Mouse (Mus musculus) left cerebral cortex, adult 2 months (tissue): ENCODE measurements around the gene Gm7257. TPM values are rescaled to one million over a fixed set of nuclear protein-coding genes. Genes with fewer than 3 reads are reported as not detected.

ENCODE experiments used
- DNase-seq, 2 experiments: peaks; one replicate each; pipeline ENCODE4 v3.0.0; 2021 to 2022; ENCODE audit warnings: low spot score in 2 of 2, mixed read lengths in 1 of 2; ENCODE audit errors: extremely low spot score in 1 of 2
- H3K27ac ChIP-seq: fragments of 200-600 bp; 2 replicates; pipeline ENCODE4 v1.8.1; 2022
- H3K4me3 ChIP-seq: fragments of 200-600 bp; 2 replicates; pipeline ENCODE4 v1.8.1; 2022
- CTCF ChIP-seq: fragments of 200-600 bp; IDR thresholded peaks from 2 replicates; pipeline ENCODE4 v1.8.1; 2022; ENCODE audit warnings: antibody characterized with exemption, mild to moderate bottlenecking, moderate library complexity
- intact Hi-C: fragments of 180-260 bp; cut with DNase I; formaldehyde crosslinking; loops from one replicate; pipeline ENCODE4 v1.15.1; 2025
- long read RNA-seq, 2 experiments: library from polyadenylated mRNA; stranded (forward); transcript quantifications; one replicate each; pipeline ENCODE4 v2.0.0; 2021; ENCODE audit warnings: borderline mapping rate in 2 of 2
- total RNA-seq, 2 experiments: library from RNA; stranded (reverse); gene quantifications; 2 replicates each; pipeline ENCODE4 v1.2.3; 2021

Gene Gm7257
- not detected for total RNA-seq
- long read RNA-seq, experiment 1: 0 reads
- long read RNA-seq, experiment 2: 0 reads

- Histone ChIP-seq H3K4me3 (no peak within 1 kb of the TSS), H3K27ac (no peak within 1 kb of the TSS)
- intact Hi-C loops: loop anchor here (10.0 kb wide), 1 partner anchor 253 kb away; no protein-coding TSS in a partner anchor
- no peak for TF ChIP-seq CTCF
- DNase-seq: no peak
Observed at GRCm38 (mm10) chr9:36431584-36431983, at the start of gene Gm7257. Gene Gm7257 (plus strand): TSS chr9:36431884.

GRCm38 (mm10) chr9:36402991-36403390 is 28.7 kb upstream of the Gm7257 start:
- Histone ChIP-seq H3K4me3 (no peak overlapping the region), H3K27ac (no peak overlapping the region)
- no peak for DNase-seq
- TF ChIP-seq CTCF: no peak
- intact Hi-C loops: no loop called here

- H3K4me3 ChIP-seq: no peak overlapping the region
- DNase-seq: no peak
- H3K27ac ChIP-seq: no peak overlapping the region
- peak; percentile 17 for TF ChIP-seq CTCF
- intact Hi-C loops: loop anchor here (5.0 to 10.0 kb wide), 2 partner anchors 250 to 563 kb away; no protein-coding TSS in a partner anchor
Observed at GRCm38 (mm10) chr9:36435051-36435764, 3.5 kb downstream of the Gm7257 start.

GRCm38 (mm10) chr9:36475338-36475737 is 43.7 kb downstream of the Gm7257 start, which contains the start of gene Gm9513:
Gene Gm9513 (plus strand): TSS chr9:36475638.
- no peak for DNase-seq
- no peak within 1 kb of the TSS for H3K27ac ChIP-seq
- no peak within 1 kb of the TSS for H3K4me3 ChIP-seq
- intact Hi-C loops: no loop called here
- TF ChIP-seq CTCF: no peak

Other genes starting within 250 kb of the Gm7257 start
- not detected for gene Gm9513, start 43.8 kb downstream of the Gm7257 start, total RNA-seq
- gene Gm5615, start 110.1 kb downstream of the Gm7257 start, total RNA-seq: not detected
- not detected for gene Gm17689, start 150.8 kb downstream of the Gm7257 start, total RNA-seq
- not detected for gene A630095E13Rik, start 211.5 kb downstream of the Gm7257 start, total RNA-seq